Mouse (Mus musculus) megakaryocyte, embryonic 14.5 days (primary cell): ENCODE measurements around the gene Phf12.

Experiments
- FLI1 ChIP-seq: IDR thresholded peaks from 2 replicates; pipeline ENCODE4 v1.6.1; 2012; ENCODE audit warnings: low read length, inconsistent platforms, mixed read lengths
- GATA1 ChIP-seq: IDR thresholded peaks from 3 replicates; pipeline ENCODE4 v1.6.1; 2012; ENCODE audit warnings: mixed read lengths, low read length, inconsistent platforms, borderline replicate concordance

DNA sequence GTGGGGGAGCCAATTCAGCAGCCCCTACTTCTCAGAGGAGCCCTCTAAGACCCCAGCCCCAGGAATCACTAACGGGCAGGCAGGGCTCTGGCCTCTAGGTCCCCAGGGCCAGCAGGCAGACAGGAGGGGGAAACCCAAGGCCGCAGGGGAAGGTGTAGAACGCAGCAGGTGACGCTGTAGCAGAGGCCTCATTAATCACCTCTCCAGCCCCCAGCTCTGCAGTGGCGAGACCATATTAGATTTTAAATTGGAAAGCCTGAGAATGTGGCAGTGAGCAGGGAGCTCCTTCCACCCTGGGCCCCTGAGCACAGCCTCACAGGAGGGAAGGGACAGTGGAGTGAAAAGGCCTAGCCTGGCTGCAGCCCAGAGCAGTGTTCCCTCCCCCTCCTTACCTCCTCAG lies 40.3 kb upstream of the Phf12 start:
- TF ChIP-seq GATA1 (no peak), FLI1 (no peak)
